Mouse (Mus musculus): ENCODE data around the gene Rnf187.
"Not testable (repeated sequence)": the region's sequence is repeated elsewhere in the genome, so short reads cannot be mapped to it uniquely, and the experiment has no call there.

The Rnf187 gene

GRCm38 (mm10) chr11:58967346-58967745, 28.6 kb upstream of the Rnf187 start:
- DNase-seq (ENCODE audit: extremely low read depth, insufficient read length, low spot score): no peak

GRCm38 (mm10) chr11:58965001-58965760, 26.5 kb upstream of the Rnf187 start:
- no peak for DNase-seq (ENCODE audit: extremely low read depth, insufficient read length, low spot score)

GRCm38 (mm10) chr11:58964216-58964615, 25.5 kb upstream of the Rnf187 start:
- no peak for DNase-seq (ENCODE audit: extremely low read depth, insufficient read length, low spot score)

GRCm38 (mm10) chr11:58963543-58963942, 24.8 kb upstream of the Rnf187 start:
- no peak for DNase-seq (ENCODE audit: extremely low read depth, insufficient read length, low spot score)

- no peak for DNase-seq (ENCODE audit: extremely low read depth, insufficient read length, low spot score)
Observed at GRCm38 (mm10) chr11:58961364-58962177, 22.9 kb upstream of the Rnf187 start.

GRCm38 (mm10) chr11:58959921-58960465, 21.3 kb upstream of the Rnf187 start:
- DNase-seq (ENCODE audit: extremely low read depth, insufficient read length, low spot score): peak; percentile 92

- DNase-seq (ENCODE audit: extremely low read depth, insufficient read length, low spot score): no peak
Observed at GRCm38 (mm10) chr11:58959186-58959825, 20.6 kb upstream of the Rnf187 start.

- no peak for DNase-seq (ENCODE audit: extremely low read depth, insufficient read length, low spot score)
Observed at GRCm38 (mm10) chr11:58958536-58958935, 19.8 kb upstream of the Rnf187 start.

- no peak for DNase-seq (ENCODE audit: extremely low read depth, insufficient read length, low spot score)
Observed at GRCm38 (mm10) chr11:58957226-58957914, 18.7 kb upstream of the Rnf187 start.

GRCm38 (mm10) chr11:58955868-58956257, 17.1 kb upstream of the Rnf187 start:
- DNase-seq (ENCODE audit: extremely low read depth, insufficient read length, low spot score): no peak

GRCm38 (mm10) chr11:58955143-58955867, 16.6 kb upstream of the Rnf187 start:
- peak; percentile 39 for DNase-seq (ENCODE audit: extremely low read depth, insufficient read length, low spot score)

- peak; percentile 93 for DNase-seq (ENCODE audit: extremely low read depth, insufficient read length, low spot score)
Observed at GRCm38 (mm10) chr11:58954420-58955142, 15.9 kb upstream of the Rnf187 start, which contains the start of the genes Hist3h2a and Trim17. Gene Hist3h2a (plus strand): TSS chr11:58954685. Gene Trim17 (plus strand): TSS chr11:58954685.

- not testable (repeated sequence) for DNase-seq (ENCODE audit: extremely low read depth, insufficient read length, low spot score)
Observed at GRCm38 (mm10) chr11:58954170-58954419, 15.4 kb upstream of the Rnf187 start.

- DNase-seq (ENCODE audit: extremely low read depth, insufficient read length, low spot score): peak; percentile 73
Observed at GRCm38 (mm10) chr11:58953351-58954169, 14.8 kb upstream of the Rnf187 start.

GRCm38 (mm10) chr11:58951210-58951609, 12.5 kb upstream of the Rnf187 start:
- DNase-seq (ENCODE audit: extremely low read depth, insufficient read length, low spot score): no peak

- DNase-seq (ENCODE audit: extremely low read depth, insufficient read length, low spot score): no peak
Observed at GRCm38 (mm10) chr11:58949480-58950431, 11.0 kb upstream of the Rnf187 start.
